Mouse (Mus musculus) cortical plate, adult 2 months (tissue): ENCODE results near the gene Lyz1. TPM values are rescaled to one million over a fixed set of nuclear protein-coding genes. Genes with fewer than 3 reads are reported as not detected.
"Not testable (repeated sequence)": the region's sequence is repeated elsewhere in the genome, so short reads cannot be mapped to it uniquely, and the experiment has no call there.

Experiments used
- H3K27ac ChIP-seq: fragments of 200-500 bp; 2 replicates; pipeline ENCODE4 v1.5.1; 2012; ENCODE audit warnings: low read length, control low read depth, inconsistent platforms; ENCODE audit not compliant: insufficient read depth
- H3K4me1 ChIP-seq: fragments of 200-500 bp; 2 replicates; pipeline ENCODE4 v1.6.1; 2011; ENCODE audit warnings: low read length; ENCODE audit not compliant: control insufficient read depth, insufficient read depth
- H3K4me3 ChIP-seq: fragments of 200-500 bp; 2 replicates; pipeline ENCODE4 v1.5.1; 2011; ENCODE audit warnings: mild to moderate bottlenecking, low read length, control low read depth; ENCODE audit not compliant: insufficient read depth
- CTCF ChIP-seq: fragments of 200-500 bp; IDR thresholded peaks from 2 replicates; pipeline ENCODE4 v1.5.1; 2011; ENCODE audit warnings: mild to moderate bottlenecking, control low read depth, low read length; ENCODE audit not compliant: insufficient read depth; ENCODE audit errors: extremely low read depth
- POLR2A ChIP-seq: fragments of 200-500 bp; IDR thresholded peaks from 2 replicates; pipeline ENCODE4 v1.6.1; 2011; ENCODE audit warnings: mild to moderate bottlenecking, low read length, control low read depth; ENCODE audit not compliant: insufficient read depth; ENCODE audit errors: extremely low read depth
- polyA plus RNA-seq: library from polyadenylated mRNA; depleted of rRNA; stranded (reverse); fragments of >200 nt; gene quantifications from 2 replicates; pipeline ENCODE4 v1.2.3, GENCODE M21; 2012

Gene Lyz1
- polyA plus RNA-seq, 1 experiment, result 0.29 TPM

- no peaks in the 10 kb centered on the region for H3K4me1 ChIP-seq
- no peak for TF ChIP-seq POLR2A
- no peak for TF ChIP-seq CTCF
- no peak overlapping the region for H3K4me3 ChIP-seq
- no peak overlapping the region for H3K27ac ChIP-seq
These were observed 4.3 kb downstream of the Lyz1 start for GRCm38 (mm10) chr10:117288197-117289033.

GRCm38 (mm10) chr10:117287226-117287850 lies 5.3 kb downstream of the Lyz1 start:
- H3K27ac ChIP-seq, result no peak overlapping the region
- H3K4me1 ChIP-seq, result no peaks in the 10 kb centered on the region
- TF ChIP-seq POLR2A, result no peak
- no peak for TF ChIP-seq CTCF
- no peak overlapping the region for H3K4me3 ChIP-seq

GRCm38 (mm10) chr10:117286366-117286970 lies 6.2 kb downstream of the Lyz1 start:
- Histone ChIP-seq H3K4me3 (no peak overlapping the region), H3K27ac (no peak overlapping the region), H3K4me1 (no peaks in the 10 kb centered on the region)
- TF ChIP-seq CTCF (no peak), POLR2A (no peak)

- H3K4me1 ChIP-seq, H3K4me3 ChIP-seq, H3K27ac ChIP-seq: not testable (repeated sequence)
These were observed 7.1 kb downstream of the Lyz1 start for GRCm38 (mm10) chr10:117285584-117285983.

- Histone ChIP-seq H3K27ac (no peak overlapping the region), H3K4me3 (no peak overlapping the region), H3K4me1 (no peaks in the 10 kb centered on the region)
- TF ChIP-seq CTCF, result no peak
- TF ChIP-seq POLR2A, result no peak
These were observed 7.8 kb downstream of the Lyz1 start for GRCm38 (mm10) chr10:117284578-117285520.

GRCm38 (mm10) chr10:117283871-117284577 lies 8.6 kb downstream of the Lyz1 start:
- Histone ChIP-seq H3K4me3 (no peak overlapping the region), H3K4me1 (no peaks in the 10 kb centered on the region), H3K27ac (no peak overlapping the region)
- no peak for TF ChIP-seq POLR2A
- TF ChIP-seq CTCF, result no peak

GRCm38 (mm10) chr10:117283196-117283595 lies 9.5 kb downstream of the Lyz1 start:
- not testable (repeated sequence) for H3K4me1 ChIP-seq, H3K4me3 ChIP-seq, H3K27ac ChIP-seq

GRCm38 (mm10) chr10:117282551-117282950 lies 10.1 kb downstream of the Lyz1 start:
- Histone ChIP-seq H3K27ac (no peak overlapping the region), H3K4me1 (no peaks in the 10 kb centered on the region), H3K4me3 (no peak overlapping the region)
- TF ChIP-seq POLR2A, result no peak
- no peak for TF ChIP-seq CTCF

GRCm38 (mm10) chr10:117282049-117282448 lies 10.6 kb downstream of the Lyz1 start, which contains the start of gene Lyz2:
Gene Lyz2 (minus strand): TSS chr10:117282321.
- H3K4me3 ChIP-seq, result no peak within 1 kb of the TSS
- no peaks in the 10 kb centered on the region for H3K4me1 ChIP-seq
- TF ChIP-seq CTCF (no peak), POLR2A (no peak)
- no peak within 1 kb of the TSS for H3K27ac ChIP-seq
